Mouse (Mus musculus) frontal cortex, postnatal 10 days (tissue): ENCODE data around the gene Lekr1.

Experiments
- DNase-seq, 2 experiments: peaks; one replicate each; pipeline ENCODE4 v3.0.0; 2022; ENCODE audit warnings: low spot score in 2 of 2, mixed read lengths in 1 of 2

Lekr1 gene

GRCm38 (mm10) chr3:65665977-65666766 lies at the start of gene Lekr1:
Gene Lekr1 (plus strand): TSS chr3:65666228.
- DNase-seq: peak; percentile 83 to 90

- no peak for DNase-seq
Observed at GRCm38 (mm10) chr3:65617507-65617906, 48.5 kb upstream of the Lekr1 start.

- no peak for DNase-seq
Observed at GRCm38 (mm10) chr3:65619340-65619739, 46.7 kb upstream of the Lekr1 start.

DNA sequence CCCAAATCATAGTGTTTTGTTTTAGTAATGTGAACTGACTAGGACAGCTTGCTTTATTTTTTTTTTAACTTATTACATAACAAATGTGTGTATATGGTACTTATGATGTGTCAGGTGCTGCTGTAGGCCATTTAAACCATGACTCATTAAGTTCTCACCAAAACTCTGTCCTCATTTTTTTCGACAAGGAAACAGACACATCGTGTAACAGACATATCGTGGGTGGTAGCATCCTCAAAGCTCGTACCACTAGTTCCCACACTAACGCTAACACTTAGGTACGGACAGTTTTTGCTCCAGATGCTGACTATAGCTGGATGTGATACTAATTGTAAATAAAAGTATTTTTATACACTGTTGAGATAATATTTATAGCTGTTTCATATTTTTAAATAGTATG lies 43.0 kb upstream of the Lekr1 start:
- no peak for DNase-seq

- no peak for DNase-seq
Observed at GRCm38 (mm10) chr3:65625496-65626289, 40.3 kb upstream of the Lekr1 start.

DNA sequence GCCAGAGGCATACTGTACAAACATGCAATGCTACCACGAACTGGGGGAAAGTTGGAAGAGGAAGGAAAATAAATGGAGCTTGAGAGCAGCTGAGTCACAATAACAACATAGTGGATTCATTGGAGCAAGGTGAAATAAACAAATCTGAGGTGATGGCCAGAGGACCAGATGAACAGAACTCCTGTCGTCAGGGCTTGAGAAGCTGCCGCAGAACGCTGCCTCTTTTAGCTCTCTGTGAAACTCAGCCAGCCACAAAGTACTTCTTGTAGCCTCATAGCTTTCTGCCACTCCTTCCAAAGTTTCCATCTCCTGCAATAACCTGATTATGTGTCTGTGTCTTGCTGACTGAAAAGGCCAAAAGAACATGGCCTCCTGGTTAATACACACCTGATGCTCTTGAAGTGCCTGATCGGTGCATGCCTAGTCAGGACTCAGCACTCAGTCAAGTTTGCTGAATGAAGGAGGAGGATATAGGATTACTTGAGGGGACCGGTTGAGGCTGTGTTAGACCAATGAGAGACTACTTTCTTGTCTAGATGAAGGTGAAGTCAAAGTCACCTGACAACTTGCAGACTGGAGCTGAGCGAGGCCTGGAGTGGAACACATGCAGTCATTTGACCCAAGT lies 39.6 kb upstream of the Lekr1 start:
- DNase-seq: no peak

- DNase-seq: no peak
Observed at GRCm38 (mm10) chr3:65627021-65627706, 38.9 kb upstream of the Lekr1 start.

- DNase-seq: no peak
Observed at GRCm38 (mm10) chr3:65627707-65628028, 38.4 kb upstream of the Lekr1 start.

GRCm38 (mm10) chr3:65629565-65630112 lies 36.4 kb upstream of the Lekr1 start:
- DNase-seq: no peak

GRCm38 (mm10) chr3:65633604-65634003 lies 32.4 kb upstream of the Lekr1 start:
- no peak for DNase-seq

DNA sequence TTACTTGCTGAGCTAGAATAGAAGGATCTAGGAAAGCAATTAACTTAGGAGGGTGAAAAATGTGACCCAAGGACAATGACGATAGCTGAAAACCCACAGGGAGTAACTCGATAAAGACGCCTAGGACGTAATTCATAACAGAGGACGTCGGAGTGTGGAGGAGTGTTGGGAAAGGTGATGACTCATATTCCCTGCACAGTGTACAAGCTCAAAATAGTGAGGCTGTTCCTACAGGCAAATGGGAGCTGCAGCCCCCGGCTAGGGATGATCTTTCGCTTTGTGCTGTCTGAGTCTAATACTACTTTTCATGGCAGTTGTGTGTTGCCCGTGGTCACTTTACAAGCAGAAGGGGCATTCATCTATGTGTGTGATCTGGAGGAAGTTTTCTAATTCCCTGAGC lies 30.0 kb upstream of the Lekr1 start:
- no peak for DNase-seq

DNA sequence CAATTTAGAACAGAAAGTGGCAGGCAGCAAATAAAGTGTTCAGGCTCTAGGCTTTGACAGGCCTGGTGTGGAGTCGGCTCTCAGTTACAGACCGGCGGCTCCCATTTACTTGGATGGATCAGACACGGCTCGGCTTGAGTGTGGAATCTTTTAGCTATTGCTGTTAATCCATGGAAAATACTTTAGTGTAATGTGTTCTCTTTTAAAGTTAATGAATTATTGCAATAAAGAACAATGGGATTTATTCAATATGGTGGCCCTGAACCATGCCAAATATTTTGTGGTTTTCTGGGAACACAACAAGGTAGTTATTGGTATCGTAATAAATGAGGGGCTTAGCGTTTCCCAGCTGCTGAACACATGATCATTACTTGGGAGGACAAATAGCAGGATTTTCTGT lies 28.7 kb upstream of the Lekr1 start:
- no peak for DNase-seq

GRCm38 (mm10) chr3:65638896-65639295 lies 27.1 kb upstream of the Lekr1 start:
- no peak for DNase-seq

- DNase-seq: no peak
Observed at GRCm38 (mm10) chr3:65639454-65640014, 26.5 kb upstream of the Lekr1 start.

DNA sequence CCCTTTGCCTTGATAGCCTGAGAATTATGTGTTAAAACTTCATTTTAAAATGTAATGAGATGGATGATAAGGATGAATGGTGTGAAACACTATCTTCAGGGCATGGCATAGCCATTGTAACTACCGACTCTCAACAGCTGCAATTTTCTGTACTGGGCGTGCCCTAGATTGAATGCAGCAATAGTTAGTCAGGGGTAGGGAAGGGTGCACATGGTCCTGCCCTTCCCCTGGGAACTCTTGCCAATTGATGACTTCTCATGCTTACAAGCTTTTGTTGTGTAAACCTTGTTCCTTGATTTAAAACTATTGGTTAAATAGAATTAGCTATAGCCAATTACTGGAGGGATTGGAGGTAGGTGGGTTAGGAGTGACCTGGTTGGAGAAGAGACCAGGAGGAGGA lies 23.1 kb upstream of the Lekr1 start:
- no peak for DNase-seq

DNA sequence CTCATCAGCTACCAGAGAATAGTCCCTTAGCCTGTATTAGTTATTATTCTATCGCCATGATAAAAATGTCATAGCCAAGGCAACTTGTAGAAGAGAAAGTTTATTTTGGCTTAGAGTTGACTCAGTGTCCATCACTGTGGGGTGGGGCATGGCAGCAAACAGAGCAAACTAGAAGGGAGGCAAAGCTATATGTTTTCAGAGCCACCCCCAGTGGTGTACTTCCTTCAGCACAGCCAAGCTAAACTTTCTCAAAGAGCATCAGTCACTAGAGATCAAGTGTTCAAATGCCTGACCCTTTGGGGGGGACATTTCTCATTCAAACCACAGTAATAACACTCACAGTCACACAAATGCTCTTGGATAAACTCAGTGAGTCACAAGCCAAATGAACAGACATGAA lies 22.4 kb upstream of the Lekr1 start:
- DNase-seq: no peak

DNA sequence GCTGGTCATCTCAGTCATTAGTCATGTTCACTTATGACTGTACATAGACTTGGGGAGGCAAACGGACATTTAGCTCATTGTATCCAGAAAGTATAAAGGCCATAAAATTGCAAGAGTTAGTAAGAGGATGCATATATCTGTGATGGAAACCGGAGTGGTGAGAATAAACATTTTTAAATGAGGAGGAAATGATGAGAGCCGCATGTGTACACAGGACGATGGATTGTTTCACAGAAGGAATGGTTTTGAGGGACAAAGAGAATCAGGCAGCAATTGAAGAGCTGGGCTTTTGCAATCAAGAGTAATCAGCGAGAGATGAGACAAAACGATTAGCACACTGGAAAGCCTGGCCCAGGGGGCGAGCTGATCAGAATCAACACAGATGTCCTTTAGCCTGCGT lies 18.4 kb upstream of the Lekr1 start:
- DNase-seq: no peak

DNA sequence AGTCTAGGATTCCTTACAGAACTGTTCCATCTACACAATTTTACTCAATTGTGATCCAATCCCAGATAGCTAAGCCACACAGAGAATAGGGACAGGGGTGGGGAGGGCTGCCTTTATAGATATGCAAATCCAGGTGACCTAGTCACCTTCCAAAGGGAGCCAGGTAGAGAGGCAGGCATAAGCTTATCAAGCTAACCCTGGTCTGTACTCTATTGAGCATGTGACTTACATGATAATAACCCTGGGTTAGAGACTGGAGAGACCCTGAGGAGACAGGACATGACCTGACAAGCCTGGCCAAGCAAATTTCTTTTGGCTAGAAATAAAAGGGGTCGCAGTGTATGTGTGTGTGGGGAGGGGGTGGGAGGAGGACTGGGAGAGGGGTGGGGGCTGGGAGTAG lies 17.1 kb upstream of the Lekr1 start:
- no peak for DNase-seq

GRCm38 (mm10) chr3:65650156-65650815 lies 15.7 kb upstream of the Lekr1 start:
- DNase-seq: no peak

DNA sequence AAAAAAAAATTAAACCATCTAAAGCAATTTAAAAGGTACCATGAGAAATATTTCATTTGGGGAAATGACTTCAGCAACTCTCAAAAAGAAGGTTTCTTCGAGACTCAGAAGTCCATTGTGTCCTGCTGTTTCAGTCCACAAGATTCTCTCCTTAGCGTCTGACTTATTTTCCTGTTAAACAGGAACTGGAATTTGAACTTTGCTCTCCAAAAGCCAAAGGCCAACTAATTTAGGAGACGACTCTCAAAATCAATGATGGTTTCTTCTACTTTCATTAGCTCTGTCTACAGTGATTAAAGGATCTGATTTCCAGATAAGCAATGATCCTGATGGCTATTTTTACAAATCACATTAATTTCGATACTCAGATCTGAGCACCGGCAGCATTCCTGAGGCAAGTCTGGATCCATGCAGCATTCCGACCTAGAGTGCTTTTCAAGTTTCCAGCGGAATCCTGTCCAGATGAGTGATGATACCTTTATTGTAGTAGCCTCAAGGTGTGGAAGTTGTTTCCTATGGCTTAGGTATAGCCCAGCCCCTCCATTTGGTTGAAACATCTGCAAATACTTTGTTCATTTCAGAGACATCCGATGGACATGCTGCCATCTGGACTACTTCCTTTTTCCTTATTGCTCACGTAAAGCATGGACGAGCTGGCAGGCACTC lies 11.4 kb upstream of the Lekr1 start:
- no peak for DNase-seq

DNA sequence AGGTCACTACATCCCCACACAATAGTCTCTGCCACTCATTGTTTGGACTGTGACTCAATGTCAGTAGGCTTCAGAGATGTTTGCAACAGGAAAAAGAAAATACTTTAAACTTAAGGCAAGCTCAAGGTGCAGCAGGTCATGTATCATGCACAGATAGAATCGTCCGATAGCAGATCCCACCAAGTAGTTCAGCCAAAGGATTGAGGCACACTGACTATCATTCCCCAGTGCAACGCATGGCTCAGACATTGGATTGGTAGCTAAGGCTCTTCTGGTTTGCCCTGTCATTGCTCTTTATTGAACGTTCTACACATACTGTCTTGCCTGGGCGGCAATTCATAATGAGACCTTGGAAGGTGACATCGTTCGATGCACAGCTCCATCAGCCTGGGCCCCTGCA lies 9.6 kb upstream of the Lekr1 start:
- no peak for DNase-seq
